Mouse (Mus musculus) neutrophil, adult 59 days (primary cell): Measurements from ENCODE around the gene Otop1. TPM values are rescaled to one million over a fixed set of nuclear protein-coding genes. Genes with fewer than 3 reads are reported as not detected.

Experiments used
- total RNA-seq, 2 experiments: library from RNA; stranded (reverse); gene quantifications; 1 replicate in 1 of 2; 2 replicates in 1 of 2; pipeline ENCODE4 v1.2.4; 2023

The Otop1 gene
- not detected for total RNA-seq

DNA sequence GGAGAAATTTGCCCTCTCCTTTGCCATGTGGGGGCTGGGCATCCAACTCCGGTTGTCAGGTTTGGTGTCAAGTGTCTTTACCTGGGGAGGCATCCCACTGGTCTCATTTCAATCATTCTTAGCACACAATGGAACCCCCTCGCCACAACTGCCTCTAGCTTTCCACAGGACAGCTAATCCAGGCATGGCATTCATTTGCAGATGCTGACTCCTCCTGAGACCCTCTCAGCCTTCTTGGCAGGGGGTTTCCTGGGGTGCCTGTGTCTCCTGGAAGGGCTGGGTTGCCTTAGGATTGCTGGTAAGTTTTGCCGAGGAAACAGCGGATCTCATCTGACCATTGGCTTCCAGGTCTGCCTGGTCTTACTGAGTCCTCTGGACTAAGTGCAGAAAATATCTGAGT, at the start of gene Otop1:
Gene Otop1 (plus strand): TSS at position 202 of the 400 bp plus-strand sequence.

DNA sequence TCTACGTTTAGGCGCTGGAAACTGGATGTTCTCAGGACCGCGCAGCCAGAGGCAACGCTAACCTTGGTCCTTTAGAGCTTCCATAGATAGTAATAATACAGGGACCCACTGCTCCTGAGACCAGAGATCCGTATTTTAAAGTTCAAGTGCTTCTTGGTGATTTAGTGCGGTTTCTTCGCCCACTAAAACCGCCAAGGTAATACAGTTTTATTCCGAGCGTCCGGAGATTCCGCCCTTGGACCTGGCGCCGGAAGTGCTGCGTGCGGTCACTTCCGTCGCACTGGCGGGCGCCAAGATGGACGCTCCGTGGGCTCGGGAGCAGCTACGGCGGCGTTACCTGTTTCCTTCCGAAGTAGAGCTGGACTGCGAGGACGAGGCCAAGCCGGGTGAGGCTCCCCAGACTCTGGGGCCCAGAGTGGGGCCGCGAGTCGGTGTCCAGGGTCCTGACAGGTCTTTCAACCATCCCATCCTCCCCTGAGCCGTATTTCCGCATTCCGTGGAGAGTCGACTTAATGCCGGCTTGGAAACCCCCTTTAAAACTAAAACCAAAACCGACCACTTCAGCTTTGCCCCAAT, 15.6 kb upstream of the Otop1 start, which contains the start of gene Tmem128:
Gene Tmem128 (plus strand): TSS at position 79 of the 576 bp plus-strand sequence.

DNA sequence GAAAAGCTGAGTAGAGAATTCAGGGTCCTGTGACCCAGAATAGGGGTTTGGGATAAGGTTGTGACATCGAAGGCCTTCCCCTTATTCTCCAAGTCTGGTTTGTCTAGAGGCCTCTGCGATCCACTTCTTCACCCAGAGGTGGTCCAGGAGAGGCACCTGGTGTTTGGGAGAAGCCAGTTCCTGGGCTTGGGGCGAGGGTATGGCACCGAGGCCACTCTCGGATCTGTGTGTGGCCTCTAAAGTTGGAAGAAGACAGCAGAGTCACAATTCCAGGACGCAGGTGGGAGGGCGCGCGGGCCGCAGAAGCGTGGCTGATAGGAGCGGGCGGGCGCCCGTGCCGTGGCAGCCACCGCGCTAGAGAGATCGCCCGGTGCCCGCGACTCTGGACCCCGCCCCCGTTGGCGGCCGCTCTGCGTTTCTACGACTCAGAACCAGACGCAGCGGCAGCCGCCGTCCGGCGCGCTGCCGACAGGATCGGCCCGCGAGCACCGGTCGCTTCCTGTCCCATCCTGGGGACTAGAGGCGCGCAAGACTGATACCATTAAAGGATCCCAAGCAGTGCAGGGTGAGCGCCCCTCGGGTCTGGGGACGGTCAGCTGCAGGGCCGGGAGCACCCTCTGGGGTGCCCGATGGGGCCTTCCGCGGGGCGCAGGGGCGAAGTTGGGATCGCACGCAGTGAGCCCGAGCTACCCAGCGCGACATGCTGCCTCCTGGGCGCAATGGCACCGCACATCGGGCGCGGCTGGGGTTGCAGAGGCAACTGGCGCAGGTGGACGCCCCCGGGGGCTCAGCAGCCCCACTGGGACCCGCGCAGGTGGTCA, 43.4 kb downstream of the Otop1 start, which contains the start of gene Drd5:
Gene Drd5 (plus strand): TSS at position 402 of the 821 bp plus-strand sequence.

Other genes with a start within 250 kb of the Otop1 start
- gene Stx18, start 237.2 kb upstream of the Otop1 start, total RNA-seq = 10 to 100 TPM; 26.5 to 28.3 TPM
- gene Nsg1, start 116.1 kb upstream of the Otop1 start, total RNA-seq = under 1 TPM in 1 of 2 experiments, not detected in 1; 0.29 TPM
- 1 to 10 TPM; 7.5 to 9.0 TPM for gene Zbtb49, start 55.5 kb upstream of the Otop1 start, total RNA-seq
- gene Lyar, start 55.5 kb upstream of the Otop1 start, total RNA-seq = 10 to 100 TPM; 14.7 to 18.1 TPM
- gene Tmem128, start 15.8 kb upstream of the Otop1 start, total RNA-seq = 10 to 100 TPM; 37.3 to 40.7 TPM
- not detected for gene Drd5, start 43.4 kb downstream of the Otop1 start, total RNA-seq
- gene Slc2a9, start 227.2 kb downstream of the Otop1 start, total RNA-seq = 10 to 100 TPM; 26.3 to 29.2 TPM